Mouse (Mus musculus) ES-Bruce4 (cell line): ENCODE results near the gene Serpinb6c.

Experiments
- CTCF ChIP-seq: IDR thresholded peaks from one replicate; pipeline ENCODE4 v1.8.1; 2011; ENCODE audit warnings: low read depth, low read length
- EP300 ChIP-seq: IDR thresholded peaks from 2 replicates; pipeline ENCODE4 v1.6.1; 2011; ENCODE audit warnings: low read depth, low read length; ENCODE audit not compliant: insufficient read depth
- POLR2A ChIP-seq: IDR thresholded peaks from one replicate; pipeline ENCODE4 v1.8.1; 2011; ENCODE audit warnings: low read length; ENCODE audit not compliant: insufficient read depth

GRCm38 (mm10) chr13:33937151-33937550 is 31.6 kb upstream of the Serpinb6c start:
- TF ChIP-seq CTCF (no peak), POLR2A (no peak), EP300 (no peak)
